Mouse (Mus musculus) forebrain, embryonic 16.5 days (tissue): ENCODE results near the gene Myo7a. TPM values are rescaled to one million over a fixed set of nuclear protein-coding genes. Genes with fewer than 3 reads are reported as not detected.
A peak's percentile ranks its signal among the peaks of the same experiment; 100 is the strongest.

Experiments used
- ATAC-seq: fragments of 200-750 bp; cut with Nextera tagmentation; 2 replicates; pipeline ENCODE4 v1.8.0; 2017; ENCODE audit warnings: mild to moderate bottlenecking, moderate library complexity
- H3K27ac ChIP-seq: fragments of 300-500 bp; sonication (generic); 2 replicates; pipeline ENCODE4 v1.5.1; 2014; ENCODE audit warnings: low read length, control low read depth
- H3K27me3 ChIP-seq: fragments of 300-500 bp; sonication (generic); replicated peaks from 2 replicates; pipeline ENCODE4 v1.6.1; 2014; ENCODE audit warnings: low read length; ENCODE audit not compliant: control insufficient read depth, insufficient read depth
- H3K36me3 ChIP-seq: fragments of 300-500 bp; sonication (generic); 2 replicates; pipeline ENCODE4 v1.6.1; 2014; ENCODE audit not compliant: control insufficient read depth, insufficient read depth
- H3K4me1 ChIP-seq: fragments of 300-500 bp; sonication (generic); replicated peaks from 2 replicates; pipeline ENCODE4 v1.6.1; 2014; ENCODE audit warnings: low read length; ENCODE audit not compliant: control insufficient read depth, insufficient read depth
- H3K4me2 ChIP-seq: fragments of 300-500 bp; sonication (generic); 2 replicates; pipeline ENCODE4 v1.6.1; 2014; ENCODE audit warnings: mild to moderate bottlenecking, low read length, control low read depth
- H3K4me3 ChIP-seq: fragments of 300-500 bp; sonication (generic); replicated peaks from 2 replicates; pipeline ENCODE4 v1.5.1; 2014; ENCODE audit warnings: mild to moderate bottlenecking, low read length, control low read depth
- H3K9ac ChIP-seq: fragments of 300-500 bp; sonication (generic); replicated peaks from 2 replicates; pipeline ENCODE4 v1.6.1; 2014; ENCODE audit warnings: low read depth, low read length, control low read depth
- H3K9me3 ChIP-seq: fragments of 300-500 bp; sonication (generic); 2 replicates; pipeline ENCODE4 v1.6.1; 2016; ENCODE audit warnings: low read length; ENCODE audit not compliant: control insufficient read depth
- WGBS: fragments of 180-500 bp; shearing (Covaris S2); extraction: QIAGEN DNeasy Blood & Tissue Kit; methylation state at CpG from one replicate; pipeline ENCODE4 v1.1.7; 2014; 5-methylcytosine and 5-hydroxymethylcytosine counted together
- polyA plus RNA-seq: library from polyadenylated mRNA; unstranded; fragments of >200 nt; fragmentation: Nextera tagmentation; extraction: Ambion mirVana; gene quantifications from 2 replicates; pipeline ENCODE4 v1.2.1, GENCODE M21; 2015

The Myo7a gene
- polyA plus RNA-seq, 1 experiment from 2014 or later, result 17.9 TPM

GRCm38 (mm10) chr7:98156280-98156665, 36.9 kb upstream of the Myo7a start:
- peaks cover 15% of the 10 kb centered on the region for H3K4me1 ChIP-seq
- WGBS, result 50% methylated on average over 3 of the region's 3 CpGs
- peak; percentile 3; the same call in 1 of the 2 replicates for ATAC-seq

GRCm38 (mm10) chr7:98155546-98156279, 36.4 kb upstream of the Myo7a start:
- WGBS, result 29% methylated on average over 7 of the region's 8 CpGs
- H3K36me3 ChIP-seq, result no peaks in the 10 kb centered on the region
- H3K9ac ChIP-seq, result no peak overlapping the region
- no peaks in the 10 kb centered on the region for H3K9me3 ChIP-seq
- H3K4me2 ChIP-seq, result no peak overlapping the region
- no peaks in the 10 kb centered on the region for H3K27me3 ChIP-seq
- H3K4me1 ChIP-seq, result peaks cover 15% of the 10 kb centered on the region
- peak; percentile 53 for ATAC-seq
- no peak overlapping the region for H3K27ac ChIP-seq
- no peak overlapping the region for H3K4me3 ChIP-seq

More at GRCm38 (mm10) chr7:98156280-98156665, 36.9 kb upstream of the Myo7a start:
- H3K27me3 ChIP-seq, result no peaks in the 10 kb centered on the region
- H3K27ac ChIP-seq, result no peak overlapping the region
- no peaks in the 10 kb centered on the region for H3K36me3 ChIP-seq
- no peak overlapping the region for H3K9ac ChIP-seq
- H3K4me2 ChIP-seq, result no peak overlapping the region
- no peak overlapping the region for H3K4me3 ChIP-seq
- no peaks in the 10 kb centered on the region for H3K9me3 ChIP-seq

- Histone ChIP-seq H3K27ac (no peak overlapping the region), H3K4me2 (no peak overlapping the region), H3K27me3 (no peaks in the 10 kb centered on the region), H3K36me3 (no peaks in the 10 kb centered on the region), H3K4me1 (peaks cover 24% of the 10 kb centered on the region), H3K4me3 (no peak overlapping the region), H3K9ac (no peak overlapping the region), H3K9me3 (no peaks in the 10 kb centered on the region)
- ATAC-seq, result no peak
- WGBS, result 92% methylated on average over 5 of the region's 5 CpGs
Observed at GRCm38 (mm10) chr7:98153892-98154291, 34.6 kb upstream of the Myo7a start.

GRCm38 (mm10) chr7:98153345-98153744, 34.0 kb upstream of the Myo7a start:
- ATAC-seq, result no peak
- 34% methylated on average over 3 of the region's 3 CpGs for WGBS
- H3K36me3 ChIP-seq, result no peaks in the 10 kb centered on the region

GRCm38 (mm10) chr7:98152400-98152799, 33.1 kb upstream of the Myo7a start:
- Histone ChIP-seq H3K4me3 (no peak overlapping the region), H3K4me1 (peaks cover 24% of the 10 kb centered on the region), H3K36me3 (no peaks in the 10 kb centered on the region), H3K27me3 (no peaks in the 10 kb centered on the region), H3K27ac (no peak overlapping the region), H3K9me3 (no peaks in the 10 kb centered on the region), H3K4me2 (no peak overlapping the region), H3K9ac (peak overlapping the region; percentile 22; the same call in 1 of the 2 replicates)
- no peak for ATAC-seq
- 63% methylated on average over 8 of the region's 8 CpGs for WGBS

More at GRCm38 (mm10) chr7:98153345-98153744, 34.0 kb upstream of the Myo7a start:
- Histone ChIP-seq H3K4me1 (peaks cover 24% of the 10 kb centered on the region), H3K27ac (no peak overlapping the region), H3K27me3 (no peaks in the 10 kb centered on the region), H3K4me2 (no peak overlapping the region), H3K4me3 (no peak overlapping the region), H3K9me3 (no peaks in the 10 kb centered on the region), H3K9ac (no peak overlapping the region)

- Histone ChIP-seq H3K4me2 (no peak overlapping the region), H3K27me3 (no peaks in the 10 kb centered on the region), H3K4me3 (no peak overlapping the region), H3K9me3 (no peaks in the 10 kb centered on the region), H3K4me1 (peaks cover 16% of the 10 kb centered on the region), H3K36me3 (no peaks in the 10 kb centered on the region), H3K27ac (no peak overlapping the region), H3K9ac (no peak overlapping the region)
- WGBS, result 49% methylated on average over 5 of the region's 5 CpGs
- no peak for ATAC-seq
Observed at GRCm38 (mm10) chr7:98150525-98150924, 31.2 kb upstream of the Myo7a start.

- Histone ChIP-seq H3K27me3 (no peaks in the 10 kb centered on the region), H3K27ac (no peak overlapping the region), H3K36me3 (no peaks in the 10 kb centered on the region), H3K9me3 (no peaks in the 10 kb centered on the region), H3K4me1 (peaks cover 16% of the 10 kb centered on the region), H3K4me2 (no peak overlapping the region), H3K9ac (no peak overlapping the region), H3K4me3 (no peak overlapping the region)
- WGBS, result 17% methylated on average over 3 of the region's 3 CpGs
- ATAC-seq, result no peak
Observed at GRCm38 (mm10) chr7:98149802-98150201, 30.5 kb upstream of the Myo7a start.

- 73% methylated on average over 10 of the region's 10 CpGs for WGBS
- H3K27ac ChIP-seq, result 0 out of 2 replicates have a peak overlapping the region, but pooled peaks have one; percentile 47
Observed at GRCm38 (mm10) chr7:98148721-98149407, 29.5 kb upstream of the Myo7a start.

GRCm38 (mm10) chr7:98147766-98148165, 28.4 kb upstream of the Myo7a start:
- ATAC-seq, result peak; percentile 8; the same call in 1 of the 2 replicates
- no peaks in the 10 kb centered on the region for H3K36me3 ChIP-seq
- no peak overlapping the region for H3K4me3 ChIP-seq
- no peak overlapping the region for H3K4me2 ChIP-seq
- H3K4me1 ChIP-seq, result peaks cover 16% of the 10 kb centered on the region
- peak overlapping the region; percentile 24; the same call in 1 of the 2 replicates for H3K9ac ChIP-seq
- no peaks in the 10 kb centered on the region for H3K9me3 ChIP-seq
- H3K27me3 ChIP-seq, result no peaks in the 10 kb centered on the region
- 56% methylated on average over 8 of the region's 8 CpGs for WGBS
- peak overlapping the region; percentile 47; the same call in 1 of the 2 replicates for H3K27ac ChIP-seq

More at GRCm38 (mm10) chr7:98148721-98149407, 29.5 kb upstream of the Myo7a start:
- Histone ChIP-seq H3K4me2 (no peak overlapping the region), H3K4me1 (peaks cover 16% of the 10 kb centered on the region), H3K27me3 (no peaks in the 10 kb centered on the region), H3K9me3 (no peaks in the 10 kb centered on the region), H3K9ac (no peak overlapping the region), H3K4me3 (no peak overlapping the region), H3K36me3 (no peaks in the 10 kb centered on the region)
- ATAC-seq, result peak; percentile 30; the same call in 1 of the 2 replicates
